Mouse (Mus musculus) granulocyte monocyte progenitor cell, adult 5-6 weeks (primary cell): Measurements from ENCODE around the gene Cyp39a1. TPM values are rescaled to one million over a fixed set of nuclear protein-coding genes. Genes with fewer than 3 reads are reported as not detected.

Experiments used
- ATAC-seq: replicated peaks from 2 replicates; pipeline ENCODE4 v1.8.0; 2016; ENCODE audit warnings: mild to moderate bottlenecking, moderate TSS enrichment, inconsistent platforms; ENCODE audit not compliant: poor library complexity, severe bottlenecking
- total RNA-seq, 2 experiments: library from RNA; stranded (forward) in 1 of 2; stranded (reverse) in 1 of 2; fragments of 200-712, 200-1000 nt in 1 of 2; fragments of >200 nt in 1 of 2; fragmentation: Nextera tagmentation in 1 of 2; gene quantifications; 2 replicates each; pipeline ENCODE4 v1.2.3; 2014 to 2017

Cyp39a1 gene
- total RNA-seq, 2 experiments from 2014 or later, result 2.4 to 4.0 TPM

- no peak for ATAC-seq
Observed at GRCm38 (mm10) chr17:43676241-43676640, 9.0 kb downstream of the Cyp39a1 start.

DNA sequence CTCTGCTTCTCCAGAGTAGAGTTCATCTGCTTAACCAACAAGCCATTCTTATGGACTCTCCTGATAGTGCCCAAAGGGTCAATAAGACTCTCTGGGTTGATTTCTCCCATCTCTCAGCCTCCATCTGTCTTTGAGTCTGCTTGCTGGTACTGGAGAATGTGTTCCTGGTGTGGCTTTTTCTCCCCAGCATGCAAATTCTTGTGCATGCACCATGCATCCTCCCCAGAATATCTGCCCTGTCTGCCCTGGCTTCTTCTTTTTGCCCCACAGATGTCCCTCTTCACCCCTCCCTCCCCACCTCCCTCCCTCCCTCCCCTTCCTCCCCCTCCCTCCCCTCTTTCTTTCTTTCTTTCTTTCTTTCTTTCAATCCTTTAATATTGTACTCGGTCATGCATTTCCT, 10.1 kb downstream of the Cyp39a1 start:
- no peak for ATAC-seq

DNA sequence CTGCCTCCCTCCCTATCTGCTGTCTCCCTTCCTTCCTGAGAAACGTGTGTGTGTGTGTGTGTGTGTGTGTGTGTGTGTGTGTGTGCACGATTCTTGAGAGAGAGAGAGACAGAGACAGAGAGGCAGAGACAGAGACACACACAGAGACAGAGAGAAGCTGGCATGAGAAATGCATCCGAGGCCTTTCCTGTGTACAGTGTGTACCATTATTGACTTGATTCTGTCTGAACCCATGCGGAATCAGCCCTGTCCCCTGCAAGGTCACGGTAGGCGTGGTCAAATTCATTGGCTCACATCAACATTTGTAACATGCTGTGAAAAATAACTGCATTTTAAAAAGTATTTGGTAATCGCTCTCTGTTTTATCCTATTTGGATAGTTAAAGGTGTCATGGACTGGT, 16.9 kb downstream of the Cyp39a1 start:
- no peak for ATAC-seq

- no peak for ATAC-seq
Observed at GRCm38 (mm10) chr17:43684638-43685037, 17.4 kb downstream of the Cyp39a1 start.

- ATAC-seq, result no peak
Observed at GRCm38 (mm10) chr17:43689591-43689990, 22.4 kb downstream of the Cyp39a1 start.

DNA sequence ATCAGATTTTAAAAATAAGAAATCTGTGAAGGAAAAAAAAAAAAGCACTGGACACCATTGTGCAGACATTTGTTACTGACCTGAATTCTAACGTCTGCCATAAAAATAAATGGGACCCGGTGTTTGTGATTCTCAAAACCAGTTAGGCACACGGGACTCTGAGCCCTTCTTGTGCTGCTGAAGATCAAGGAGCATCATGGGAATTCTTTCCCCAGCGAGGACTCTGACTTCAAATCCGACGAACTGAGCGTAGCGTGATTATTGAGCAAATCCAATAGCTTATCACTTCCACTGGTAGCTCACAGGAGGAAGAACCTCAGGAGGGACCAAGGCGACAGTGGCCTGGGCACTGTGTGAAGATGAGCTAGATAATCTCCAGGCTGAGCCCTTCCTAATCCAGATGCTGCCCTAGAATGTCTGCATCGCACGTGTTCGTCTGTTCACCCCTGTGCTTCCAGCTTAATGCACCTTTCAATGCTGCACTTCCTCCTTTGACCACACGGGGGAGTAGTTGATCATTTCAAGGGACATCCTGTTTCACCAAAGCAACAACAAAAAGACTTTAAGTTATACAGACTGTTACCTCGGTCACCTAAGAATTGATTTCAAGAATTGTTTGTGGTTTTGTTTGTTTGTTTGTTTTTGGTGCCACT, 31.9 kb downstream of the Cyp39a1 start:
- ATAC-seq, result peak; percentile 79

DNA sequence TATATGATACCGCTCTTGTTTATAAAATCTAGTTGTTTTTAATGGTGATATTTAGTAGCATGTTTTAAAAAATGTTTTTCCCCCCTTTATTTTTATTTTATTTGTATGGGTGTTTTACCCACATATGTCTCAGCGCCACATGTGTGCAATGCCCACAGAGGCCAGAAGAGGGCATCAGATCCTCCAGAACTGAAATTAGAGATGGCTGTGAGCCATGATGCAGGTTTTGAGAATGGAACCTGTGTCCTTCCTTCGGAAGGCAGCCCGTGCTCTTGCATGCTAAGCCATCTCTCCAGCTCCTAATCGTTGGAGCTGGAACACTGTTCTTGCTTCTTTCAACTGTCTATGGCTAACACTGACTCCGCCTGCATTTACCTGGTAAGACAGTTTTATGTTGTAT, 33.8 kb downstream of the Cyp39a1 start:
- ATAC-seq, result peak; percentile 50; the same call in 1 of the 2 replicates

- no peak for ATAC-seq
Observed at GRCm38 (mm10) chr17:43704216-43704930, 37.1 kb downstream of the Cyp39a1 start.

- no peak for ATAC-seq
Observed at GRCm38 (mm10) chr17:43706749-43707148, 39.5 kb downstream of the Cyp39a1 start.

DNA sequence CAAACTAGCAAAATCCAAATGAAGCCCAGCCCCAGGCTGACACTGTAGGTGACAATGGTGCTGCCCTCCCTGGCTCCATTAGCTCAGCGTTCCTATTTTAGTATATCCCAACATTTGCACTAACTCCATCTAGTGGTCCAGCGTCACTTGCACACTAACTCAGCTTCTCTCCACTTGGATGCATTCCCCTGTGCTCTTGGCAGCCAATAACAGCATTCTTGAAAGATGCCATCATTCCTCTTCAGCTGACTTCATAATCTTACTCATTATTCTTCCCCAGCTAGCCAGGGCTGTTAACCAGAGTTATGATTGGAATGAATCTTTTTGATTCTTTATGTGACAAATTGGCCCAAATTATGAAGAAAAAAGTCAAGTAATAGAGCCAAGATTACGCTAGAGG, 40.0 kb downstream of the Cyp39a1 start:
- no peak for ATAC-seq

DNA sequence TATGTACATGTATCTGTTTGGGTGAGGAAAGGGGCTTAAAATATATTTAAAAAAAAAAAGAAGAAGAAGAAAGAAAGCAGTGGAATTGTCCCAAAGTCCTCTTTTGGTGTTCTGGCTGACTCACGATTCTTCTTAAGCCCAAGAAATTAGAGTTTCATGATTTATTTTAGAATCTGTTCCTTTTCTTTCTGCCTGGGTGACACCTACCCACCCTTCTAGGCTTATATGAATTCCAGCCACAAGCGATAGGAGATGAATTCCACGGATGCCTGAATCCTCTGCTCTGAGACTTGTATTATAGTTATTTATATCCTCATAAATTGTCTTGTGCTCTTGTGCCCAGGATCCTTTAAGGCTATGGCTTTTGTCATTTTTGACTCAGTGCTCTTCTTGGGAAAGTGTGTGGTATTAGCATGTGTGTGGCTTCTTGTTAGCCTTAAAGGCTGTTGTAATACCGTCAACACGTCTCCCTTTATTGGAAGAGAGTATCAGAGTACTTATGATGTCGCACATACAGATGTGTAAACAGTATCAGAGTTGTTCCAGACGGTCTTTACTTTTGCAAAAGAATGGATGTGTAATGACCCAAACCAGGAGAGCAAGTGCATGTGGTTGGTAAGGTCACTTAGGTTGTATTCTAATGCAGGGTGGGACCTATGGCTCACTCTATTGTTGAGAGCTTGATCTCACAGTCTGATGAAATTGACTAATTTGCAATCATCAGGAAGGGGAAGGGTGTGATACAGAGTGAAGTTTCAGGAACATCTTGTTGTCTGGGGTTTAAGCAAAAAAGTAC, 44.5 kb downstream of the Cyp39a1 start:
- no peak for ATAC-seq

DNA sequence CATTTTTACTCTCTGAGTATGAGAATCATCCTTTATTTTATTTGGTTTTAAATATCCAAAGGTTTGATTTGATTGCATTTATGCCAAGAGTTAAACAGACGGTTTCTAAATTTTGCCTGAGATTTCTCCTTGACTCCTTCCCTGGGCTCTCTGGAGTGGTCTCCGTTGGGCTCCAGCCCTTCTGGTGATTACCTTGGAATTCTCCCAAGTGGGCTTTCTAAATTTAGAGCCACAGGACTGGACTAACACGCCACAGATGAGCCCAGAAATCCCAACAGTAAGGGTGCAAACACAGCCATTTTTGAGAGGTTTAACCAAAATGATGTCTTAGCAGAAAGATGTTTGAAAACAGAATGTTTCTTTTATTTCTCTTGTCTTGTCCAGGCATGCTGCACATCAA, 47.0 kb downstream of the Cyp39a1 start:
- no peak for ATAC-seq

DNA sequence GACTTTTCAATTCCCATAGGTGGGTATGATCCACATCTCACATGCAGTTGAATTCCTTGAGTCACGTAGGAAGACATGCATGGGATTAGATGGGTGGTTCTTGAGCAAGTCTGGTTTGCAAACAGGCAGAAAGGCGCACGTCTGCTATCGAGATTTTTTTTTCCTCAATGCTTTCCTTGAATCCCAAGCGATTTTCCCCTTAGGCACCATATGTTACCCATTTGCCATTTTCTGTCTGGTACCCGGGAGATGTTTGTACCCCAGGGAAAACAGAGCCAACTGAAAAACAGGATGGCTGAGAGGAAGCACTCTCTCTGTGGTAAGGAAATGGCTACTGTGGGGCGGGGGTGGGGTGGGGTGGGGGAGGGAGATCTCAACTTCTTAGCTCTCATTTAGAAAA, 49.4 kb downstream of the Cyp39a1 start:
- ATAC-seq, result no peak

DNA sequence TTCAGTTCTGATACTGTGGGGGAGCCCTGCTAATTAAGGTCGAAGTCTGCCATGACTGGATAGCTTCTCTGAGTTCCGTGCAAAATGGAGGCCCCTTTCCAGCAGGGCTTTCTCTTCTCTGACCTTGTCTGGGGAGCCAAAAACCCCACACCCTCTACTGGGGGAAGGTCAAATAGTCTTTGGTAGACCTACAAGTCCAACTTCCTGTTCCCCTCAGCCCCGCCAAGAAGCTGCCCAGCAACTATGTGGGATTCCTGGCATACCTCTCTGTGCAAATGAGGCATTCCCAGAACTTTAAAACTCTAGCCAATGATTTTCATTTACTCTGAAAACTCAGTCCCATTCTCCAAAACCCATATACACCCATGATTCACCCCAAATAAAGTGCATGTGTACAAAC, 52.2 kb downstream of the Cyp39a1 start:
- ATAC-seq, result no peak

DNA sequence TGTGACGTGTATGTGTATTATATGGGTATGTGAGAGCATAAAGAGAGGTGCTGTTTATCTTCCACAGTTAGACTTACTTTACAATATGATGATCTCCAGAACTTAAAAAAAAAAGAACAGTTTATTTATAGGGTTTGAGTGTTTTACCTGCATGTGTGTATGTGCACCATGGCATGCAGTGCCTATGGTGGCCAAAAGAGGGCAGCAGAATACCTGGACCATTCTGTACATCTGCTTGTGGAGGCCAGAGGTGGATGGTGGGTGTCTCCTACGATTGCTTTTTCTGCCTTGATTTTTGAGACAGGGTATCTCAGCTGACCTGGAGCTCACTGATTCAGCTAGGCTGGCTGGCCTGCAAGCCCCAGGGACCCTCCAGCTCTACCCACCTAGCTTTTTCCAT, 57.3 kb downstream of the Cyp39a1 start:
- ATAC-seq, result no peak

DNA sequence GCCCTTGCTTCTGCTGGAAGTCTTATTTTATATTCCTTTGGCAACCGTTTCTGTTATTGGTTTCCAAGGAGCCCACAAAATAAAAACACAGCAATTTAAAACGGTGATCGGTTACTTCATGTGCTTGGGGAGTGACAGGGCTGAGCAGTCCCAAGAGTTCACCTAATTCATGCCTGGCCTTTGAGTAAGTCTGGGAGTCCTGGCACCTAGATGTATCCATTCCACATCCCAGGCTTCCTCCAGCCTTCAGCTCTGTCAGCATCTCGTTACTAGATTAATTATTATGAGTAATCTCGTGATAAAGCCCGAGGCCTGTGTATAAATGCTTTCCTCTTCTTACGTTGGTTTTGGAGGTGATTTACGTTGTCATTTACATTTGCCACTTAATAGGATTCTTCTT, 64.1 kb downstream of the Cyp39a1 start:
- no peak for ATAC-seq

DNA sequence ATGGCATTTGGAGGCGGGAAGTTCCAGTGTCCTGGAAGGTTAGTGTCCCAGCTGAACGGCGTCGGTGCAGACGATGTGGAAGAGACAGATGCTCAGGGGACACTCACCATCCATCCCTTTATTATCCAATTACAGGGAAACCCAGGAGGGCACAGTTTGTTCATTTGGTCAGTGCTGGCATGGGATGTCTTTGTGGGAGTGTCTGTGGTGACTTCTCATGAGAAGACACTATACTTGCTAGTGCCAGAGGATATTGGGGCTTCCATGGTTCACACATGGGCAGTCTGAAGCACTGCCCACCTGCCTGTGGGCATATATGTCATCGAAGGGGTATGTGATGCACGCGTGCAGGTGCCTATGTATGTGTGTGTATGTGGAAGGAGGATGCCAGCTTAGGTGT, 64.8 kb downstream of the Cyp39a1 start:
- ATAC-seq, result no peak

DNA sequence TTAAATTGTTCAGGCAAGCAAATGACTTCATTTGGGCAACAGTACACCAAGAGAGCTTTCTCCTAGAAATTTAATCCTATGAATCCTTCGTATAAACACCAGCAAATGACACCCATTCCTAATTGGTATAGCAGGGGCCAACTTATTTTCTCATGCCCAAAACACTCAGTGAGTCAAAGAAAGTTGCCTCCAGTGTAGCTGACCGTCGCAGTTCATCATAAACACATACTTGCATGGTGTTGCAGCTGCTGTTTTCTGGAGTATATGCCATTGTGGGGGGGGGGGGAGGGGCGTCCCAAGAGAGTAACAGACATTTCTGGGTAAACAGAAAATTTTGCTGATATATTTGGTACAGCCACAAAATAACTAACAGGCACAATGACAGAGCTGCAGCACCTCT, 67.0 kb downstream of the Cyp39a1 start:
- no peak for ATAC-seq

DNA sequence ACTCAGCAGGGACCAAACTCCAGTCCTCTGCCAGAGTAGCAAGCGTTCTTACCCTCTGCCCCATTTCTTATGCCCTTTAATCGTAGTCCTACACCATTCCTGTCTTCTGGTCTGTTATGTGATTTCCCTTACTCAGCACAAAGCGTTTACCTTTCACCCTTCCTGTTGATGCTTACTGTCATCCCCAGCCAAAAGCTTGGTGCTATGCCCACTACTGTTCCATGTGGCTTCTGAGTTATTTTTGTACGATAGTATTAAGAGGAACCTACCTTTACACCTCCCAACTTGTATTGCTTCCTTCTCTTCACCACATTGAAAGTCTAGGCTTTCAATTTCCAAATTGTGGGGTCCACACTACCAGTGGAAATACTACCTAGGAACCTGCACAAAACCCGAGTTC, 76.7 kb downstream of the Cyp39a1 start:
- no peak for ATAC-seq

DNA sequence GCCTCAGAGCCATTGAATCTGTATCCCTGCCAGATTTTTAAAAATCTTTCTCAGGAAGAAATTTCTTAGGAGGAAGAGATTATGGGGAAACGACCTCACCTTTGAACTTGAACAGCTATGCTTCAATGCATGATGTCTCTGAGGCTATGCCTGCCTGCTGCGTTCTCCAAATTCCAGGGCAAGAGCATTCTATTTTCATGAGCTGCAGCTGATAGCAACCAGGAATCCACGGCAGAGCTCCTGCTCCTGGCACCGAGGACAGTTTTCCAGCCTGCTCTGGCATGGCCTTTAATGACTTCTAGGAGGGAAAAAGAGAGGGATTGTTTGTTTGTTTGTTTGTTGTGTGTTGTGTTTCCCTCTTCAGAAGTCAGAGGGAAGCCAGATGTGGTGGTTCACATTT, 77.2 kb downstream of the Cyp39a1 start:
- ATAC-seq, result no peak

- ATAC-seq, result no peak
Observed at GRCm38 (mm10) chr17:43751146-43751545, 83.9 kb downstream of the Cyp39a1 start.
